Mouse (Mus musculus) brain, embryonic 14.5 days (tissue): ENCODE measurements at regions not wholly inside any gene's neighbourhood (a gene's known extent, or its start where the extent isn't known, plus 50 kb on each side); places are given as distances from the start of the nearest gene placed in this dataset.

Experiments
- DNase-seq: peaks from one replicate; pipeline ENCODE4 v3.0.0-alpha.2; 2011; ENCODE audit warnings: low read depth
- CTCF ChIP-seq: fragments of 200-500 bp; IDR thresholded peaks from 2 replicates; pipeline ENCODE4 v1.5.1; 2012; ENCODE audit warnings: inconsistent platforms, mild to moderate bottlenecking, moderate library complexity, borderline replicate concordance; ENCODE audit not compliant: insufficient read depth, insufficient read length; ENCODE audit errors: extremely low read depth
- POLR2A ChIP-seq: fragments of 200-500 bp; IDR thresholded peaks from 2 replicates; pipeline ENCODE4 v1.6.1; 2012; ENCODE audit warnings: mild to moderate bottlenecking, inconsistent platforms, borderline replicate concordance; ENCODE audit not compliant: poor library complexity, insufficient read depth, insufficient read length, severe bottlenecking; ENCODE audit errors: extremely low read depth

DNA sequence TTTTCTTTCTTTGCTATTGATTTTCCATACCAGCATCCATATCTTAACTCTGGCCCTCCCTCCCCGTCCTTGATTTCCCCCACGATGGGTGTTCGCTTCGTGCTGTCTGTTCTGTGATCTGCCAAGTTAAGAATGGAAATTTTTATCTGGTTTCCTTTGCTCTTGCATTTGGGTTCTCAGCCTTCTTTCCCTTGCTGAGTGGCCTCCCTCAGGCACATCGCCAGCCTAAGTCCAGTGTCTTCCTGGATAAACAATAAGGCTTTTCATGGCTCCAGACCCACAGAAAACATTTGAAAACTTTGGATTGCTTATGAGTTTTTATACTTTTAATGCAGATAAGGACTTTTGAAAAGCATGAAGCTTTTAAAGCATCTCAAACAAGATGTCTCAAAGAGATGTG is 355.9 kb upstream of the Maf start:
- no peak for DNase-seq
- TF ChIP-seq POLR2A (no peak), CTCF (no peak)

DNA sequence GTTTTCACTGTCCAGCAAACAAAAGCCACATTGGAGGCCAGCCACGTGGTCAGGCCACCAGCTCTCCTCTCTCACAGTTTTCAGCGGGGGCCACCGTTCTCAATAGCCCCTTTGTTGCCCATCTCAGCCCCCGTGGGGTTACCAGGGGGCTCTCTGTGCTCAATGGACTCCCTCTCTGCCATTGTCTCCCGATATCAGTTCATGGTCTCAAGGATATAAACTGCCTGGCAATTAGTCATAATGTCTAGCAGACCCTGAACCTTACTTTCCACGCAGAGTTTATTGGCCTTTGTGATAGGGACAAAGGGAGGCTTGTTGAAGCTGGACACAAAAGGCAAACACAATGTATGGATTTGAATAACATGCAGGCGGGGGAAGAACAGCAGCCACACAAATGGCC is 345.9 kb upstream of the Maf start:
- peak; percentile 83 for DNase-seq

DNA sequence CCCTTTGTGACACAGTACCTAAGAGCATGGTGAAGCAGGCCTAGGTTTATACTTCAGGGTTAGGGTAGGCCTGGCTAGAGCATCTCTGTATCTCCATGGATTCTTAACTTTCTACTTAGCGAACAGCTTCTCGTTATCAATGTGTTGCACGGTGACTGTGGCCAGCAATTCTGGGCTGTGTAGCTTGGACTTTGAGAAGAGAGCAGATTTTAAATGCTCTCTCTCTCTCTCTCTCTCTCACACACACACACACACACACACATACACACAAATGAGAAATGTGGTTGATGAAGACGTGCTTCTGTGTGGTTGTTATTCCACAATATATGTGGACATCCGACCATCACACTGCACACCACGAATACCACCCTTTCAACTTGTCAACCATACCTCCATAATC is 345.4 kb upstream of the Maf start:
- DNase-seq = no peak
- TF ChIP-seq POLR2A = no peak
- no peak for TF ChIP-seq CTCF

More for the DNA sequence above, 345.9 kb upstream of the Maf start:
- TF ChIP-seq POLR2A (no peak), CTCF (no peak)

- no peak for DNase-seq
- no peak for TF ChIP-seq POLR2A
- TF ChIP-seq CTCF = no peak
Measured at GRCm38 (mm10) chr8:116048480-116048879, 340.9 kb upstream of the Maf start.

DNA sequence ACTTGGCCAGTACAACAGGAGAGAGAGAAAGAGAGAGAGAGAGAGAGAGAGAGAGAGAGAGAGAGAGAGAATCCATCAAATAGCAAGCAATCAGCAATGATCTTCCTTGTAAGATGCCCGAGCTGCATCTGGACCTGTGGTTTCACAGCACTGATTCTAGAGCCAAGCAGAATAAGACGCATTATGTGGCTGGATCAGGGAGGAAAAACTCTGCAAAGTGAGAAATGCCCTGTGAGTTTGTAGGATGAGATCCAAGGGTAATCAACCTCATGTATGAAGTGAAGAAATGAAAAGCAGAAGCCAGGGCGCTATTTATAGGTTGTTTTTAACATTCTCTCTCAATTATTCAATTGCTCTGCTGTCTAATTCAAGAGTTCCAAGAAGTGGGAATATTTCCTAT is 339.3 kb upstream of the Maf start:
- DNase-seq = no peak
- TF ChIP-seq POLR2A (no peak), CTCF (no peak)

DNA sequence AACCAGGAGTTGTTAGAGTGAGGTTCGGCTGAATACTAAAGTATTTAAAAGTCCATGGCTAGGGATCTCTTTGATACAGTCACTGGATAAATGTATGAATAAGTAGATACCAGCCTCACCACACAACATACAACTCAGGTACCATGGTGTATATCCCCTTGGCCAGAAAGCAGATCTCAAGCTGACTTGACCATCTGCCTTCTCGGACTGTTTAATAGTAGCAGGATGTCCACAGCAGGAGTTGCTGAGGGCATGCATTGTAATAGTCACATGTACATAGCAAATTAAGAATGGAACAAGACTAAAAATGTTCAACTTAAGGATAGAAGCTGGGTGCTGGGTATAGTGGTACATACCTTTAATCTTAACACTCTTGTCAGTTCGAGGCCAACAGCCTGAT is 337.9 kb upstream of the Maf start:
- TF ChIP-seq POLR2A = no peak
- TF ChIP-seq CTCF = no peak
- DNase-seq = no peak

DNA sequence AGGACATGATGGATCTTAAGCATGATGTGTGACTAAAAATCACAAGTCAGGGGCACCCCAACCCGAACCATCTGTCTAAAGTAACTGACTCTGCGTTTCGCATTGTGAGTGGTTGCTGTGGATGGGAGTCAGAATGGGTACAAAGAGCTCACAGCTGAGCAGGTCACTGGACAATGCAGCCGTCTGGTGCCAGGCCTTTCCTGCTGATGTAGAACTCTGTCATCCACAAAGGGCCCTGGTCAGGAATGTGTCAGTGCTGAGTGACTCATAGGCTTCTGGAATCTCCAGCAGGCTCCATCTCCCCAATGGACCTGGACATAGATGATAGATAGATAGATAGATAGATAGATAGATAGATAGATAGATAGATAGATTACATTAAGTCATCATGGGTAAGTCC is 335.8 kb upstream of the Maf start:
- DNase-seq = no peak
- no peak for TF ChIP-seq CTCF
- TF ChIP-seq POLR2A = no peak

DNA sequence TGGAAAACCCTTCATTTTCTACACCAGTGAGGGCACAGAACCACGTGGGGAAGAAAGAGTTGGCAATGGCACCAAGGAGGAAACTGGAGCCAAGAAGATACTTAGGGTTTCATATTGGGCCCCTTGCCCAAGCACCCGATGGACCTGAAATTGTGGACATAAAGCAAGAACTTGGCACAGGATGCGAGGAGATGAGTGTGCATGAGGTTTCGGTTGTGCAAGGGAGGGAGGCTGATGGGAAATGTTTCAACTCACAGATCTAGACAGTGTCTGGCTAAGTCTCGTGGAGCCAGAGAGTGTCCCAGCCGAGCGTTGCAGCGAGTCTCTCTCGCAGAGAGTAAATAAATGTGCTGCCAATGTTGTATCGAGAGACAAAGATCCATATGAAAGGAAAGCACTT is 323.4 kb upstream of the Maf start:
- TF ChIP-seq POLR2A = no peak
- no peak for TF ChIP-seq CTCF
- no peak for DNase-seq

DNA sequence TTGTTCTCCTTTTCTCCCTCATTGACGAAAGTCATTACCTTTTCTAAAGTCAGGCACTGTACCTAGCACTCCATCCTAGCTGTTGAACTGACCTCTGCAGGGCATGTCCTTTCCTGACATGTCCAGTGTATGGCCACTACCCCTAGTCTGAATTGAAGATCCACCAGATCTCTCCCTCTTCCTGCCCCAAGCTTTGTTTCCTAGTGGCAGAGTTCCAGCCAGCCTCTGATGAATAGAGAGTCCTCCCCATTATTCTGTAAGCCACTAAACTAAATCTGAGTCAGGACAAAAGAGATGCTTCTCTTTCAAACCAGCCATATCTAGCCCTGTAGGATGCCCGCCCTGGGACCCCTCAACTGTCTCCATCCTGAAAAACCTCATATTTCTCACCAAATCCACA is 317.7 kb upstream of the Maf start:
- no peak for TF ChIP-seq POLR2A
- DNase-seq = peak; percentile 17

DNA sequence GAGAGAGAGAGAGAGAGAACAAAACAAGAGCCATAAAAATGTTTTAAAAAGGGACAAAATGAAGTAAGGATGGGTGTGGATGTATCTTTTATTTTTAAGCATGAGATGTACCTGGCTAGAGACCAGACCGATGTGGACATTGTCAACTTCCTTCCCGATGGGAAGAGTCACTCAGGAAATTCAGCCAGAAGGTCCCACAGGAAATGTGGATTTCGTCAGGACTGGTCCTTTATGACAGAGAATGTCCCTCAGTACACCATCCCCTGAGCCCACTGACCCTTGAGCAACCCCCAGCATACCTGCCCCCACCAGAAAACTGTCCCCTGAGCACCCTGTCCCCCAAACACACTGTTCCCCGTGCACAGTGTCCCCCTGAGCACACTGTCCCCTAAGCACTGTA is 317.2 kb upstream of the Maf start:
- no peak for DNase-seq
- TF ChIP-seq CTCF = no peak
- TF ChIP-seq POLR2A = no peak

DNA sequence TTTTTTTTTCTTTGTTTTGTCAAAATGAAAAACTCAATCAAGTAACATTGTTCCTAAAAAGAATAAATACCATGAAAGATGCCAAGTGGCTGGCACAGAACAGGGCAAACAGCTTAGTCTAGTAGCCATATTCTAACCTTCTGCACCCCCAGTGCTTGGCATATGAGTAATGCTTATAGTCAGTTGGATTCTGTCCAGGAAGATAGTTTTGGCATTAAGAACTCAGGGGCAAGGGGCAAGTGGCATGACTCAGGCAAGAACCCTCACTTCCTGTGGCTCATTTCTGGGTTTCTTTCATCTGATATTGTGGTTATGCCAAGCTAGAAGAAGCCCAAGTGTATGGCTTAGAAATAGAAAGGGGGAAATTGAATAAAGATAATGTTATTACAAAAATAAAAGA is 314.1 kb upstream of the Maf start:
- TF ChIP-seq POLR2A (no peak), CTCF (no peak)
- no peak for DNase-seq

- TF ChIP-seq POLR2A (no peak), CTCF (no peak)
- no peak for DNase-seq
Measured at GRCm38 (mm10) chr8:115995320-115995719, 287.7 kb upstream of the Maf start.

DNA sequence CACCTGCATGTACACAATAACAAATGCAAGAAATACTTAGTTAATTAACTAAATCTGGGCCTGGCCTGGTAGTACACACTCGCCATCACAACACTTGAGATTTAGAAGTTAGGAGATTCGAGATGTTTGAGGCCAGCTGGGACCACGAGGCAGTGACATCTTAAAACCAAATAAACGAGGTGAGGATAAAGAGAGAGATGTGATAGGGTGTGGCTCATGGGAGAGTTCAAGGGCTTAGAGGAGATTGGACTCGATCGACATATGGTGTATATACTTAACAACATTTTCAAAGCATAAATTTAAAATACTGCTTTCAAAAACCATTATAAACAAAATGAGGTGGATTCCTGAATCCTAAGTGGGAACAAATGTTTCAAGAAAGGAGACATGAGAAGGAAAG is 284.4 kb upstream of the Maf start:
- TF ChIP-seq POLR2A (no peak), CTCF (no peak)
- DNase-seq = no peak
